Mouse (Mus musculus) forebrain, embryonic 11.5 days (tissue): ENCODE results near the gene Ppp1r3c. TPM values are rescaled to one million over a fixed set of nuclear protein-coding genes. Genes with fewer than 3 reads are reported as not detected.

Source experiments
- polyA plus RNA-seq: library from polyadenylated mRNA; unstranded; fragments of >200 nt; fragmentation: Nextera tagmentation; extraction: Ambion mirVana; gene quantifications from 2 replicates; pipeline ENCODE4 v1.2.1, GENCODE M21; 2014

The Ppp1r3c gene
- polyA plus RNA-seq, 1 experiment from 2014 or later: 2.1 TPM

Other genes starting within 250 kb of the Ppp1r3c start
- gene Hectd2, start 182.0 kb downstream of the Ppp1r3c start, polyA plus RNA-seq: 5.5 and 5.6 TPM in 2 replicates
- gene Tnks2, start 97.6 kb upstream of the Ppp1r3c start, polyA plus RNA-seq: 68.3 and 85.8 TPM in 2 replicates
- 28.6 and 29.3 TPM in 2 replicates for gene Fgfbp3, start 183.0 kb upstream of the Ppp1r3c start, polyA plus RNA-seq
- 23.3 and 23.8 TPM in 2 replicates for gene Btaf1, start 189.4 kb upstream of the Ppp1r3c start, polyA plus RNA-seq